Mouse (Mus musculus): ENCODE measurements around the gene Sh3bgr. TPM values are rescaled to one million over a fixed set of nuclear protein-coding genes. Genes with fewer than 3 reads are reported as not detected.

The Sh3bgr gene
- polyA plus RNA-seq, 1 experiment from 2014 or later, result 4.6 TPM

DNA sequence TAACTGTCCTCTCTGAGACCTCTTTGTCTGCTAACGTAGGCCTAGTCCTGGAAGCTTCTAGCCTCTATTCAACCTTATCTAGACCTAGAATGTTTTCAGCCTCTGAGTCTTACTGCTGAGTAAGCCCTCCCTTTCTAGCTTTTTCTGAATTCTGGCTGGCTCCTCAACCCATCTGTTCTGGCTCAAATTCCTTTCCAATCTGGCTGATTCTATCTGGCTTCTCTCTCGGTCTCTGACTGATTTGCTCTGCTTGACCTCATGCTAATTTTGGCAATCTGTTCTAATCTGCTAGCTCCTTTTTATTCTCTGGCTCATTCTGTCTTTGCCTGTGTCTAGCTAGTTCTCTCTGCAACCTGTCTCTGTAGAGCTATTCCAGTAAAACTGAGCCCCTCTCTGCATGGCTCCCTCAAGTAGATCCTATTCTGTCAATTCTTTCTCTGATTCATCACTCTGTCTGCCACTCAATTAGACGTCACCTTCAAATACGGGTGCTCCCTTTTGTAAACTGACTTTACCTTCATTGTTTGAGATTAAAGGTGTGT is 34.5 kb upstream of the Sh3bgr start:
- Histone ChIP-seq H3K27me3 (no peaks in the 10 kb centered on the region), H3K4me1 (replicated peaks) (no peaks in the 10 kb centered on the region), H3K27ac (replicated peaks) (no peak overlapping the region), H3K36me3 (no peaks in the 10 kb centered on the region), H3K4me2 (no peak overlapping the region), H3K9ac (no peak overlapping the region), H3K4me3 (no peak overlapping the region), H3K9me3 (no peaks in the 10 kb centered on the region)
- WGBS, result 84% methylated on average over 4 of the region's 4 CpGs
- no peak for ATAC-seq (ENCODE audit: low read depth)

DNA sequence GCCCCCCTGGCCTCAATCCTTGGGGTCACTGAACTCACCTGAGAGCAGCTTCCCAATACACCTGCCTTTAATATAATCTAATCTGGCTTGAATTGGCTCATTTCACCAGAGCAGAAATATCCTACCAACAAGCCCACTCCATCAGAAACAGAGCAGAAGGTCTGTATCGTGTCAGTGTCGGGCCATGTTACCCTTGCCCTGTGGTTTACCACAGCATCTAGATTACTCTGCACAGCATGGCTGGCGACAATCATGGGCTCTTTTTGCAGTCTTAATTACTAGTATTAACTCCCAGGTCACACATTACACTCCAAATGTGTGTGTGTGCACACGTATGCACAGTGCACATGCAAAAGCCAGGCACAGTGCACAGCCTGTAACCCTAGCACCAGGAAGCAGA is 31.4 kb upstream of the Sh3bgr start:
- Histone ChIP-seq H3K4me2 (no peak overlapping the region), H3K27ac (replicated peaks) (no peak overlapping the region), H3K4me1 (replicated peaks) (no peaks in the 10 kb centered on the region), H3K27me3 (no peaks in the 10 kb centered on the region), H3K4me3 (no peak overlapping the region), H3K9ac (no peak overlapping the region), H3K36me3 (no peaks in the 10 kb centered on the region), H3K9me3 (no peaks in the 10 kb centered on the region)
- no peak for ATAC-seq (ENCODE audit: low read depth)
- WGBS, result 91% methylated on average over 4 of the region's 4 CpGs

- 72% methylated on average over 8 of the region's 8 CpGs for WGBS
- no peak overlapping the region for H3K27ac ChIP-seq (replicated peaks)
- peaks cover 7% of the 10 kb centered on the region; the same call in 1 of the 2 replicates for H3K4me1 ChIP-seq (replicated peaks)
- no peaks in the 10 kb centered on the region for H3K36me3 ChIP-seq
- no peaks in the 10 kb centered on the region for H3K27me3 ChIP-seq
- no peak overlapping the region for H3K4me3 ChIP-seq
- no peaks in the 10 kb centered on the region for H3K9me3 ChIP-seq
- no peak overlapping the region for H3K9ac ChIP-seq
- ATAC-seq (ENCODE audit: low read depth), result no peak
- H3K4me2 ChIP-seq, result no peak overlapping the region
Measured at GRCm38 (mm10) chr16:96173648-96174047, 26.6 kb upstream of the Sh3bgr start.

DNA sequence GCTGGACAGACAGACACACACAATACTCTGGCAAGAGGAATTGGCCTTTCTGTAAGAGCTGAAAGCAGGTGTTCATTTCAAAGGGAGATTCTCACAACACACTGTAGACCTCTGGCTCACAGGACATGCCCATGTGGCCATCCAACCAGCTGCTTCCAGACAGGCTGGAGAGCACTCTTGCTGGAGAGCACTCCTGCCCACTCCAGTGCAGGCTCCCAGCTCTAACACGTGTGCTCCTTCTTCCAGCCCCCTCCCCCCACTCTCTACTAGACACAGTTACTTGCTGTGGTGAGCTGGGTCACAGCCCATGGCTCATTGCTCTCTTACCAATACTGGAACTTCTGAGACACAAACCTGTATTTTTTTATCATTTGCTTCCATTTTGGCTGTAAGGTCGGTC is 24.9 kb upstream of the Sh3bgr start:
- Histone ChIP-seq H3K4me3 (no peak overlapping the region), H3K27ac (replicated peaks) (no peak overlapping the region), H3K9ac (no peak overlapping the region), H3K9me3 (no peaks in the 10 kb centered on the region), H3K36me3 (no peaks in the 10 kb centered on the region; the same call in 1 of the 2 replicates), H3K4me1 (replicated peaks) (peaks cover 7% of the 10 kb centered on the region; the same call in 1 of the 2 replicates), H3K27me3 (no peaks in the 10 kb centered on the region), H3K4me2 (no peak overlapping the region)
- no peak for ATAC-seq (ENCODE audit: low read depth)
- WGBS, result 51% methylated on average over 2 of the region's 2 CpGs

DNA sequence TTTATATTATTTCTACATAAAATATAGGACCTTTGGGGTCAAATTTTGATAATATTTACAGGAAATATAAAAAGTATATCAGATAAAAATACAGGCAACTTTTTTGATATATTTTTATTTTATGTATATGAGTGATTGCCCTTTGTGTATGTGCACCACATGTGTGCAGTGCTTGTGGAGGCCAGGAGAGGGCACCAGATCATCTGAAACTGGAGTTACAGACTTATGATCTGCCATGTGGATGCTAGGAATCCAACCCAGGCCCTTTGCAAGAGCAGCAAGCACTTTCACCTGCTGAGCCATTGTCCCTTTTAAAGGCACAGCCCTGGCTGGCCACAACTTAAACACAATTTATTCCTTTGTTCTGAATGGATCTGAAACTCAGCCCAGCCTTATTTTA is 21.1 kb upstream of the Sh3bgr start:
- no peak overlapping the region for H3K9ac ChIP-seq
- H3K4me1 ChIP-seq (replicated peaks), result peaks cover 7% of the 10 kb centered on the region; the same call in 1 of the 2 replicates
- H3K36me3 ChIP-seq, result no peaks in the 10 kb centered on the region; the same call in 1 of the 2 replicates
- H3K9me3 ChIP-seq, result no peaks in the 10 kb centered on the region
- no peak overlapping the region for H3K4me3 ChIP-seq
- H3K27me3 ChIP-seq, result no peaks in the 10 kb centered on the region
- H3K27ac ChIP-seq (replicated peaks), result no peak overlapping the region
- no peak overlapping the region for H3K4me2 ChIP-seq
- no peak for ATAC-seq (ENCODE audit: low read depth)

DNA sequence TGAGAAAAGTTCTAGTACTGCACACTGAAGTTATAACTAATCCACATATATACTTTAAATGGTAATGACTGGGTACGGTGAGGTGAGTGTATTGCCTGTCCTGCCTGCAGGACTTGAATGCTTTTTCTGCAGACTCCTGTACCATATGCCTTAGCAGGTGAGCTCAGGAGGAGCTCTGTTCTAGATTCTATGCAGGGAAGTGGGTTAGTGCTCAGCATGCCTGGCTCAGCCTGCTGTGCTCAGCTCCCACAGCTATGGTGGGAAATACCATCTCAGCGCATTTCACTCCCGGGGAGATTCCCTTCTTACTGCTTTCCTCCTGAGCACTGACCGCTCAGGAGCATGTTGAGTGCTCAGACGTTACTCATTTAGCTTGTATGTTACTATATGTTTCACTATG is 12.6 kb upstream of the Sh3bgr start:
- 81% methylated on average over 5 of the region's 5 CpGs for WGBS
- H3K4me2 ChIP-seq, result no peak overlapping the region
- H3K4me1 ChIP-seq (replicated peaks), result peaks cover 7% of the 10 kb centered on the region
- H3K36me3 ChIP-seq, result no peaks in the 10 kb centered on the region
- H3K4me3 ChIP-seq, result no peak overlapping the region
- ATAC-seq (ENCODE audit: low read depth), result no peak
- H3K9ac ChIP-seq, result no peak overlapping the region
- no peak overlapping the region for H3K27ac ChIP-seq (replicated peaks)
- no peaks in the 10 kb centered on the region; the same call in 1 of the 2 replicates for H3K9me3 ChIP-seq
- no peaks in the 10 kb centered on the region for H3K27me3 ChIP-seq

GRCm38 (mm10) chr16:96191531-96192506 is 8.4 kb upstream of the Sh3bgr start, which contains the start of gene Lca5l:
Gene Lca5l, minus strand, starts transcription at chr16:96192271.
- under 1% methylated on average over 77 of the region's 77 CpGs for WGBS
- Histone ChIP-seq H3K9me3 (no peaks in the 10 kb centered on the region), H3K9ac (peak within 1 kb of the TSS; percentile 82), H3K27ac (replicated peaks) (peak within 1 kb of the TSS; percentile 81), H3K4me2 (peak within 1 kb of the TSS; percentile 67), H3K4me3 (peak within 1 kb of the TSS; percentile 75), H3K36me3 (no peaks in the 10 kb centered on the region), H3K4me1 (replicated peaks) (peaks cover 7% of the 10 kb centered on the region), H3K27me3 (no peaks in the 10 kb centered on the region)
- peak; percentile 98 for ATAC-seq (ENCODE audit: low read depth)

DNA sequence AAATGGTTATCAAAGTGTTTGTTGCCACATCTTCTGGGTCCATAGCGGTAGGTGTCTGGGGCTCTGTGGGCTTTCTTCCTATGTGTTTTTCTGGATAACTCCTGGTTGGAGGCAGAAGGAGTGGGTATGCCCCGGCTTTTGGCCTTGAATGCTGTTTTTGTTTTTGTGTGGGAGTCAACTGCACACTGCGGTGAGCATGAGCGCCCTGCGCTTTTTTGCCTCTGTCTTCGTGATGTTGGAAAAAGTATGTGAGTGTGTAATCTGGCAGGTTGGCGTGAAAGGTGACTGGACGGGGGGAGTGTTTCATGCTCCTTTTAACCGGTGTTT is 415 bp downstream of the Sh3bgr start:
- peaks cover 16% of the 10 kb centered on the region for H3K4me1 ChIP-seq (replicated peaks)
- peak; percentile 53; the same call in 1 of the 2 replicates for ATAC-seq (ENCODE audit: low read depth)
- H3K27ac ChIP-seq (replicated peaks), result no peak overlapping the region
- no peaks in the 10 kb centered on the region for H3K36me3 ChIP-seq
- peak overlapping the region; percentile 50 for H3K9ac ChIP-seq
- no peaks in the 10 kb centered on the region for H3K9me3 ChIP-seq
- peak overlapping the region; percentile 29 for H3K4me3 ChIP-seq
- 38% methylated on average over 9 of the region's 9 CpGs for WGBS
- peak overlapping the region; percentile 63 for H3K4me2 ChIP-seq
- H3K27me3 ChIP-seq, result no peaks in the 10 kb centered on the region

DNA sequence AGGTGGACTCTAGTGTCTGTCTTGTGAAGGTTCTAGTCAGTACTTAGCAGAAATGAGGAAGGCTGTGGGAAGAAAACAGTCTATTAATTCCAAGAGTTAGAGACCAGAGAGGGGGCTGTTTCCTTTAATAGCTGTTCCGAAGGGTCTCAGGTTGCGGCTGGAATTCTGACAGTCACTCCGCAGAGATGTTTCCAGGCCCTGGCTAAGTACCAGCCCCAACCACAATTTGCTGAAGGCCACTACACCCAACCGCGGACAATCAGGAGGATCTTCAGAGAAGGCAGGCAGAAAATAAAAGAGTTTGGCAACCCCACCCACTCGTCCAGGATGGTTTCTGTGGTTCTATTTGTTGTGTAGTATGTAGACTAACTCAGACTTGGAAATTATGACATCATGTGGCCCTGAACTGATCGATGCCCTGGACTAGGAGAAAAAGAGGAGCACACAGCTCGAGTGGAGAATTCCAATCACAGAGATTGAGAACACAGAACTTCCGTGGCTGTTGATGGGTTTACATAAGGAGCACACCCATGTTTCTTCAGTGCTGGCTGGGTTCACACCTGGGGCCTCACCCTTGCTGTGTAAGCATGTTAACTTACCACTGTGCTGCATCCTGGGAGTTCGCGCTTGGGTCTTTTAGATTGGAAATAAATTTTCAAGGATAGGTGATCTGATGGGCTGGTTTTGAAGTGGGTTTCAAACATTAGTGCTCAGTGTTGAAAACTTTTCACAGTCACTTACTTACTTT is 1.4 kb downstream of the Sh3bgr start:
- ATAC-seq (ENCODE audit: low read depth), result no peak
- 75% methylated on average over 11 of the region's 11 CpGs for WGBS
- no peaks in the 10 kb centered on the region for H3K9me3 ChIP-seq

DNA sequence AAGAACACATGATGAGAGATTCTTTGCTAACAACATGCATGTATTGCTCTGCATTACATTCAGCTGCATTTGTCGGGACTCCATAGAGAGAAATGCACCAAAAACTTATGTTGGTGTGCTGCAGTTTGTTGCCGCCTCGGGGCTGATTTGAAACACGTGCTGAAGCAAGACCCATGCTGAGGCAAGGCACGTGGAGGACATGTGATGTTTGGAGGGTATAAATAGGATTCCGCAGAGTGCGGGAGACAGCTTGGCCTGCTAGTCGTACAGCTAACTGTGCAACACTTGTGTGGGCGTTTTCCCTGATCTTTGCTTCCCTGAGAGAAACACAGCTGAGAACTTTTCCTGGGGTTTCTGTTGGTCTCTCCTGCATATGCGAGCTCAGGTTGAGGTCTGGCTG is 9.5 kb downstream of the Sh3bgr start:
- H3K4me2 ChIP-seq, result no peak overlapping the region
- no peak for ATAC-seq (ENCODE audit: low read depth)
- H3K27ac ChIP-seq (replicated peaks), result no peak overlapping the region
- 83% methylated on average over 10 of the region's 10 CpGs for WGBS
- no peak overlapping the region for H3K9ac ChIP-seq
- peaks cover 8% of the 10 kb centered on the region for H3K9me3 ChIP-seq
- no peak overlapping the region for H3K4me3 ChIP-seq
- no peaks in the 10 kb centered on the region for H3K27me3 ChIP-seq
- H3K4me1 ChIP-seq (replicated peaks), result no peaks in the 10 kb centered on the region
- no peaks in the 10 kb centered on the region for H3K36me3 ChIP-seq

More for the DNA sequence above, 1.4 kb downstream of the Sh3bgr start:
- no peaks in the 10 kb centered on the region for H3K36me3 ChIP-seq
- H3K4me1 ChIP-seq (replicated peaks), result peaks cover 16% of the 10 kb centered on the region
- H3K4me2 ChIP-seq, result no peak overlapping the region
- no peak overlapping the region for H3K9ac ChIP-seq
- no peak overlapping the region for H3K4me3 ChIP-seq
- no peak overlapping the region for H3K27ac ChIP-seq (replicated peaks)
- H3K27me3 ChIP-seq, result no peaks in the 10 kb centered on the region

DNA sequence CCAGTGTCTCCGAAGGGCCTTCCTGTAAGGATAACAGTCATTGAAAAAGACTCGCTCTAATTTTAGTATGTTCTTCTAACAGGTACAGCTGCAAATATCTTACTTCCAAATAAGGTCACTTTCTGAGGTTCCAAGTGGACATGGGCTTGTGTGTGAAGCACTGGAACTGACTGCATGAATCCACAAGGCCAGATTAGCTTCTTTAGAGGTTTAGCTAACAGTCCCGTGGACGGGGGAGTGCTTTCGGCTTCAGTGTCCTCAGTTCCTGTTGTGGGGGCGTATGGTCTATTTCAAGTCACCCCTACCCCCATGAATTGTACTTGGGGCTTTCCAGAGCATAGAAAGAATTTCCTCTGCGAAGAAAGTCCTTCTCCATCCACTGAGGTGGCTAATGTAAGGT is 10.6 kb downstream of the Sh3bgr start:
- H3K4me1 ChIP-seq (replicated peaks), result no peaks in the 10 kb centered on the region
- WGBS, result 91% methylated on average over 7 of the region's 7 CpGs
- H3K27ac ChIP-seq (replicated peaks), result no peak overlapping the region
- H3K4me2 ChIP-seq, result no peak overlapping the region
- H3K9me3 ChIP-seq, result peaks cover 8% of the 10 kb centered on the region
- no peaks in the 10 kb centered on the region for H3K27me3 ChIP-seq
- H3K4me3 ChIP-seq, result no peak overlapping the region
- no peak for ATAC-seq (ENCODE audit: low read depth)
- no peak overlapping the region for H3K9ac ChIP-seq
- no peaks in the 10 kb centered on the region for H3K36me3 ChIP-seq

GRCm38 (mm10) chr16:96213027-96213426 is 12.8 kb downstream of the Sh3bgr start:
- no peak overlapping the region for H3K9ac ChIP-seq
- no peak overlapping the region for H3K4me3 ChIP-seq
- 89% methylated on average over 4 of the region's 4 CpGs for WGBS
- no peak overlapping the region for H3K4me2 ChIP-seq
- H3K9me3 ChIP-seq, result peaks cover 8% of the 10 kb centered on the region
- H3K27me3 ChIP-seq, result no peaks in the 10 kb centered on the region
- H3K36me3 ChIP-seq, result no peaks in the 10 kb centered on the region
- no peak for ATAC-seq (ENCODE audit: low read depth)
- no peaks in the 10 kb centered on the region for H3K4me1 ChIP-seq (replicated peaks)
- no peak overlapping the region for H3K27ac ChIP-seq (replicated peaks)
